Mouse (Mus musculus) heart, postnatal 14 days (tissue): Measurements from ENCODE around the gene Klrb1a. TPM values are rescaled to one million over a fixed set of nuclear protein-coding genes. Genes with fewer than 3 reads are reported as not detected.
A peak's percentile ranks its signal among the peaks of the same experiment; 100 is the strongest.

Experiments used
- DNase-seq, 2 experiments: peaks; one replicate each; pipeline ENCODE4 v3.0.0; 2021 to 2022
- intact Hi-C: fragments of 180-260 bp; cut with DNase I; formaldehyde crosslinking; loops from one replicate; pipeline ENCODE4 v1.15.1; 2025
- total RNA-seq, 2 experiments: library from RNA; stranded (reverse); gene quantifications; 2 replicates each; pipeline ENCODE4 v1.2.3; 2021

Gene Klrb1a
- total RNA-seq, 2 experiments from 2014 or later, result not detected

- intact Hi-C loops, result loop anchor here (5.0 kb wide), 1 partner anchor 150 kb away; no protein-coding TSS in a partner anchor
- DNase-seq, result no peak
Measured at GRCm38 (mm10) chr6:128602463-128603201, 20.7 kb downstream of the Klrb1a start.

DNA sequence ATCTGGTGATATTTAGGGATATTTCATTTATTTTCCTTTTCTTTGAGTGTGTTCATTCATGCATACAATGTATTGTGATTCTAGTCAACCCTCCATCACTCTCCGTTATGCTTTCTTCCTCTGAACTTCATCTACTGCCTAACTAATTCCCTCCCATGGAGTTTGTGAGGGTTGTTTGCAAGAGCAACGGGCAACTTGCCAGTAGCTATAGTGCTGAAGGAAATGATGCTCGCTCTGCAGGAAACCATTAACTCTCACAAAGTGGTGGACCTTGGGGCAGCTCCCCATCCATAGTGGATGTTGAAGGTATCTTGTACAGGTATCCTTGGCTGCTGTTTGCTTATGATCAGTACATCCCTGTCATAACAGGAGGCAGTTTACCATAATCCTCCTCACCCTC is 21.3 kb downstream of the Klrb1a start:
- DNase-seq, result no peak
- intact Hi-C loops, result loop anchor here (5.0 kb wide), 1 partner anchor 150 kb away; no protein-coding TSS in a partner anchor

- peak in 1 of 2 experiments; percentile 6 for DNase-seq
- intact Hi-C loops, result no loop called here
Measured at GRCm38 (mm10) chr6:128599555-128599954, 23.8 kb downstream of the Klrb1a start.

DNA sequence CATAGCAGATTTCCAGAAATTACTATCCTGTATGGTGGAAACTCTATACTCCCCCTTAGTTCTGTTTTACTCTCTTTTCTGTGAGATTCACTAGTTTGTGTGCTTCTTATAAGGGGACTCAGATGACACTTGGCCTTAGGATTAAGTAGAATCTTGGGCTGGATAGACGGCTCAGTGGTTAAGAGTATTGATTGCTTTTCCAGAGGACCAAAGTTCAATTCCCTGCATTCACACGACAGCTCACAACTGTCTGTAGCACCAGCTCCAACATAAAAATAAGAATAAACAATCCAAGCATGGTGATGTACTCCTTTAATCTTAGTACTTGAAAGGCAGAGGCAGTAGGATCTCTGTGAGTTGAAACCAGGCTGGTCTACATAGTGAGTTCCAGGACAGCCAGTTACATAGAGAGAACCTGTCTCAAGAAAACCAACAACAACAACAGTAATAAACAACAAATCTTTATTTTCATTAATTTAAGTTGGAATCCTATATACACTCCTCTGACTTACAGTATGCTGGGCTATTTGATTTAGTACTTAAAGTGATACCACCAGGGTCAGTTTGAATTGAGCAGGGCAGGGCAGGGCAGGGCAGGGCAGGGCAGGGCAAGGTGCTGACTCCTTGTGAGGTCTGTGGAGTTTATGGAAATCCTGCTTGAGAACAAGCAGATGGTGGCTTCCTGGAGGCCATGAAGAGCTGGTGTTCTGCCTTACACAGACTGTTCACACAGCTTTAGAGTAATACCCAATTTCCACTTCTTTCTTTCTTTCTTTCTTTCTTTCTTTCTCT is 24.9 kb downstream of the Klrb1a start:
- intact Hi-C loops, result no loop called here
- no peak for DNase-seq

DNA sequence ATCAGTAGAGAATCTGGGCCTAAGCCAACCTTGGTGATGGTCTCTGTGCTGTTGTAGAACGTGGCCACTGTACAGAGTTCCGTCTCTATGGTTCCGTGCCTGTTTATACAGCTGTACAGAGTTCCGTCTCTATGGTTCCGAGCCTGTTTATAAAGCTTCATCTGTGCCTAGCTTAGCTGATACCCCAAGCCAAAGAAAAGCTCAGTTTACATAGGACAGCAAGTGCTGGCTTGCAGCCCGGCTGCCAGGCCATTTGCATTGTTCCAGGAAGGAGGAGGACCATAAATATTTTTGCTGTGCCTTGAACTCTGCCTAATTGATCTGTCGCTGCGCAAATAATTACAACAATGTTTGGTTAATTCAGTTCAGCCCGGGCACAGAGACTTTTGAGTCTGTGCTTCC is 26.2 kb downstream of the Klrb1a start:
- peak; percentile 9 to 33 for DNase-seq
- intact Hi-C loops, result no loop called here

- intact Hi-C loops, result no loop called here
Measured at GRCm38 (mm10) chr6:128594651-128595050, 28.7 kb downstream of the Klrb1a start.

DNA sequence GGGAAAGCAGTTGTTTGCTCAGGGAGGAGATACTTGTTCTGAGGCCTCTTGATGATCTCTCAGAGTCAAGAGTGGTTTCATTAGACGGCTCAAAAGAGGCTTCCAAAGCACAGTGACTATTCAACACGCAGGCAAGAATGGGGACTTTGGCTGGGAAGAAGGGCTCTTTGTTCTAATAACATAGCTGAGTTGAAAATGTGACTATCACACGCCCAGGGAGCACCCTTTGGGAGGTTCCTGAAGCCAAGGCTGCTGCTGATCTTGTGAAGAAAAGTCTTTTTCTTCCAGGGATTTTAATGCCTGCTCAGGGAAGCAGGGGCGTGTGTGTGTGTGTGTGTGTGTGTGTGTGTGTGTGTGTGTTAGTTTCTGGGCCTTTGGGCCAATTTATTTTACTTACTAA is 33.9 kb downstream of the Klrb1a start:
- no peak for DNase-seq
- intact Hi-C loops, result no loop called here

More at GRCm38 (mm10) chr6:128594651-128595050, 28.7 kb downstream of the Klrb1a start:
- no peak for DNase-seq

DNA sequence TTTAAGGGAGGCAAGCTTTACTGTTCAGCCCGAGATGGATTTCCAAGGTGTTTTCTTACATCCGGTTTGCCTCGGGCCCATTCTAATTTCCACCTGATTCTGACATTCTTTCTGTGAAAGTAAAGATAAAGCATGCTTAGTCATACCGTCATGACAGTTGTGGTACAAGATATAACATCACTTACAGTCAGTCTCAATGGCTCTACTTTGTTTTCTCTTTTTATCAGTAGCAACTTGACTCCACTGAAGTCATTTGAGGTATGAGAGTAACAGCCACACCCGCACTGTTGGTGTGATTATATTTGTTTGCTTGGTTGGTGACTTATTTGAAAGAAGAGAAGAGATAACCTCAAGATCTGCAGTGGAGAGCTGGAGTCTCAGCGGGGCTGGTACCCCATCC is 35.7 kb downstream of the Klrb1a start:
- intact Hi-C loops, result no loop called here

GRCm38 (mm10) chr6:128585642-128586245 is 37.6 kb downstream of the Klrb1a start:
- DNase-seq, result no peak
- intact Hi-C loops, result no loop called here

More for the DNA sequence above, 35.7 kb downstream of the Klrb1a start:
- DNase-seq, result no peak

GRCm38 (mm10) chr6:128584070-128584660 is 39.2 kb downstream of the Klrb1a start:
- DNase-seq, result peak in 1 of 2 experiments; percentile 21
- intact Hi-C loops, result no loop called here

DNA sequence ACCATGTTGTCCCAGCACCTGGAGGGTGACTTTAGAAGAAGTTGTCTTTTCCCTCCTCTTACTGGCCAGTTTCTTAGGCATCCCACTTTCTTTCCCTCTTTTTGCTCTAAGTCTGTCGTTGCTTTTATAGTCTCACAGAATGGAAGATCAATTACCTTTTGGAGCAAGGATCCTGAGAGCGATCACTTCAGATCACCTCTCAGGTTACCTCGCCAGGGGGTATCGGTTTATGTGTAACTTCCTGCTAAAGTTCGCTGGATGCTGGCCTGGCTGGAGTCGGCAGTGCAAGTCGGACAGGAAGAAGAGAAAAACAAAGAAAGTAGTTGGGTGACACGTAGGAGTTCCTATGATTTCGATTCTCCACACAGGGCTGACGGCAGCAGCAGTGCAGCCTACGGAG is 41.8 kb downstream of the Klrb1a start, which contains the start of gene A2ml1:
Gene A2ml1, minus strand, starts transcription at position 101 of the 400 bp plus-strand sequence.
- intact Hi-C loops, result no loop called here
- no peak for DNase-seq

DNA sequence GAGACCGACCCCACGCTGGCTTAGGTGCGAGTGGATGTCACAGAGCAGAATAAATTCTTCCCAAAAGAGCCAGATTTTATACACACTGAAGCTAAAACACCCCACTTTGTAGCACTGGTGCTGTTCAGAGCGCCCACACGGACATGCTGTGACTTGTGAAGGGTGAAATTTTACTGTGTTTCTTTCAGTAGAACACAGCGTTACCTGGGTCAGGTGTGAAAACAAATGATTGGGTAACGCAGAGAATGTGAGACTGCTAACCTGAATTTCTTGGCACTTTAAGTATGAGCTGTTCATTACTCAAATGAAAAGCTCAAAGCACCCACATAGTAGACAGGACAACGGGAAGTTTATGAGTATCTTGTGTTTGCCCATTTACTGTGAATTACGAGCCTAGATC is 46.0 kb downstream of the Klrb1a start:
- DNase-seq, result no peak
- intact Hi-C loops, result no loop called here

DNA sequence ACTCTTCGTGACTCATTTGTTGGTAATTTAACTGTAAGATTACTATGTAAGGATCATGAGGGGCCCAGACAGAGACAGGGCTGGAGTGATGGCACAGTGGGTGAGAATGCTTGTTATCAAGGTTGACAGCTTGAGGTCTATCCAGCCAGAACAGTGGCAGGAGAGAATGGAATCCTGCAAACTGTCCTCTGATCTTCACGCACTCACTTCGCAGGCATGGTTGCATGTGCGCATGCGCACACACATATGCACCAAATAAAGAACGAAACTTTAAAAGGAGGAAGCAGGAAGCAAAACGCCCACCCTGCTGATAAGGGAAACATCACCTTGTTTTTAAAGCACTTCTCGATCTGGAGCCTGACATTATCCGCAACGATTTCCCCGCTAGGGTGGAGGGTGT is 56.7 kb downstream of the Klrb1a start:
- intact Hi-C loops, result no loop called here
- no peak for DNase-seq

Other genes starting within 250 kb of the Klrb1a start
- not detected for gene Tex52, start 248.1 kb downstream of the Klrb1a start, total RNA-seq
- gene Gm44596, start 248.0 kb downstream of the Klrb1a start, total RNA-seq, result not detected
- gene Nrip2, start 224.2 kb downstream of the Klrb1a start, total RNA-seq, result 1 to 10 TPM; 2.5 to 3.5 TPM
- gene Itfg2, start 198.6 kb downstream of the Klrb1a start, total RNA-seq, result 10 to 100 TPM; 22.3 to 23.2 TPM
- gene Fkbp4, start 184.9 kb downstream of the Klrb1a start, total RNA-seq, result 100 to 1,000 TPM; 259 to 278 TPM
- gene Pzp, start 96.8 kb downstream of the Klrb1a start, total RNA-seq, result 1 to 10 TPM in 1 of 2 experiments, under 1 TPM in 1; 1.00 to 1.1 TPM
- not detected for gene A2ml1, start 41.9 kb downstream of the Klrb1a start, total RNA-seq
- under 1 TPM; 0.22 to 0.60 TPM for gene Clec2h, start 38.9 kb upstream of the Klrb1a start, total RNA-seq
- not detected for gene Klrb1, start 99.5 kb upstream of the Klrb1a start, total RNA-seq
- under 1 TPM in 1 of 2 experiments, not detected in 1; 0.12 TPM for gene Klrb1c, start 165.7 kb upstream of the Klrb1a start, total RNA-seq
- not detected for gene Gm44511, start 202.8 kb upstream of the Klrb1a start, total RNA-seq
- gene Klrb1b, start 202.8 kb upstream of the Klrb1a start, total RNA-seq, result under 1 TPM in 1 of 2 experiments, not detected in 1; 0.17 TPM